Mouse (Mus musculus) spleen, embryonic (tissue): ENCODE results near the gene Tmpo.

ENCODE experiments used
- CTCF ChIA-PET: fragments of 350-600 bp; sonication (Branson Sonifier 250); formaldehyde crosslinking; loops from one replicate; lab custom pipeline; 2022; lab: Charles Lee

Tmpo gene

DNA sequence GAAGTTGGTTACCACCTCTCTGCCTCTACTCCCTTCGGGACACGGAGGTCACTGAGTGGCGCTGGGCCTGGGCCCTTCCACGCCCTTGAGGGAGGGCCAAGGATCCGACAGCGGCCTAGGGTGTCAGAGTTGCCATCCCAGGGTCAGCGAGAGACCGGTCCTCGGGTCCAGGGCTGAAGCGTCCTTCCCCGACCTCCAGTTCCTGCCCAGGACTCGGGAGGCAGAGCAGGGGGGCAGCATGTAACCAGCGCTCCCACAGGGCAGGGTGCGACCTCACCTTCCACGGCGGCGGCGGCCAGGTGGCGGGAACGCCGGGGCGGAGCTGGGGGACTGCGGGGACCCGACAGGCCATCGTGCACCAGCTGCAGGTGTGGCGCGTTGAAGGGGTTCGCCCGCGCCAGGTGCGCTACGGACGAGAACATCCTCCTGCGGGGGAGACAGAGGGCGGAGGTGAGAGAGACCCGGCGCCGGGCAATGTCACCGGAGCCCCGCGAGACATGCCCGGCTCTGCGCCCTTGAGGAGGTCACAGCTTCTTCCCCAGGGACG lies 57.8 kb downstream of the Tmpo start:
- CTCF ChIA-PET, result interaction anchor here (0.6 kb wide), 1 partner anchor 120 kb away, joined by 4 read pairs; no protein-coding TSS in a partner anchor

GRCm38 (mm10) chr10:91122646-91123045 lies 58.5 kb downstream of the Tmpo start:
- CTCF ChIA-PET, result no interaction called here

GRCm38 (mm10) chr10:91116958-91117357 lies 64.2 kb downstream of the Tmpo start:
- CTCF ChIA-PET, result no interaction called here

GRCm38 (mm10) chr10:91109841-91110240 lies 71.3 kb downstream of the Tmpo start:
- CTCF ChIA-PET, result no interaction called here

DNA sequence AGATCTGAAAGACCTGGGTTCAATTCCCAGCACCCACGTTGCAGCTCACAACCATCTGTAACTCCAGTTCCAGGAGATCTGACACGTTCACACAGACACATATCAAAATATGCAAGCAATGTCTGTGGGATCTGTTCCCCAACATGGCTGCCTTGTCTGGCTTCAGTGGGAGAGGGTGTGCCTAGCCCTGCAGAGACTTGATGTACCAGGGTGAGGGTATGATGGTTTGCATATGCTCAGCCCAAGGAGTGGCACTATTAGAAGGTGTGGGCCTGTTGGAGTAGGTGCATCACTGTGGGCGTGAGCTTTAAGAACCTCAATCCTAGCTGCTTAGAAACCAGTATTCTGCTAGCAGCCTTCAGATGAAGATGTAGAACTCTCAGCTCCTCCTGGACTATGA lies 75.1 kb downstream of the Tmpo start:
- CTCF ChIA-PET, result no interaction called here

GRCm38 (mm10) chr10:91102799-91103590 lies 78.1 kb downstream of the Tmpo start:
- CTCF ChIA-PET, result no interaction called here

GRCm38 (mm10) chr10:91101936-91102335 lies 79.2 kb downstream of the Tmpo start:
- CTCF ChIA-PET, result interaction anchor here (0.6 kb wide), 1 partner anchor 397 kb away, joined by 3 read pairs; no protein-coding TSS in a partner anchor

DNA sequence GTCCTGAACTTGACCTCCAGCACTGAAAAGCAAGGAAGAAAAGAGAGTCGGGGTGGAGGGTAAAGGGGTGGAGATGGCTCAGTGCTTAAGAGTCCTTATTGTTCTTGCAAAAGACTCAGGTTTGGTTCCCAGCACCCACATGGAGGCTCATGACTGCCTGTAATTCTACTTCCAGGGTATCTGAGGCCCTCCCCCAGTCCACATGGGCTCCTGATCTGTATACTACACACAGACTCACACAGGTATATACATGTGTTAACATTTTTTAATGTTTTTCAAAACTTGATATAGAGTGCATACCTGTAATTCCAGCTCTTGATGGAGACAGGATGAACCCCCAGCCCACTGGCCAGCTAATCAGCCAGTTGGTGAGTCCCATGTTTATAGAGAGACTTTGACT lies 81.0 kb downstream of the Tmpo start:
- CTCF ChIA-PET, result no interaction called here

- CTCF ChIA-PET, result no interaction called here
Observed at GRCm38 (mm10) chr10:91098056-91098455, 83.1 kb downstream of the Tmpo start.
